Mouse (Mus musculus): ENCODE results near the gene Atp8b5. TPM values are rescaled to one million over a fixed set of nuclear protein-coding genes. Genes with fewer than 3 reads are reported as not detected.
A peak's percentile ranks its signal among the peaks of the same experiment; 100 is the strongest.

The Atp8b5 gene
- polyA plus RNA-seq, 1 experiment from 2014 or later, result 0.27 TPM

DNA sequence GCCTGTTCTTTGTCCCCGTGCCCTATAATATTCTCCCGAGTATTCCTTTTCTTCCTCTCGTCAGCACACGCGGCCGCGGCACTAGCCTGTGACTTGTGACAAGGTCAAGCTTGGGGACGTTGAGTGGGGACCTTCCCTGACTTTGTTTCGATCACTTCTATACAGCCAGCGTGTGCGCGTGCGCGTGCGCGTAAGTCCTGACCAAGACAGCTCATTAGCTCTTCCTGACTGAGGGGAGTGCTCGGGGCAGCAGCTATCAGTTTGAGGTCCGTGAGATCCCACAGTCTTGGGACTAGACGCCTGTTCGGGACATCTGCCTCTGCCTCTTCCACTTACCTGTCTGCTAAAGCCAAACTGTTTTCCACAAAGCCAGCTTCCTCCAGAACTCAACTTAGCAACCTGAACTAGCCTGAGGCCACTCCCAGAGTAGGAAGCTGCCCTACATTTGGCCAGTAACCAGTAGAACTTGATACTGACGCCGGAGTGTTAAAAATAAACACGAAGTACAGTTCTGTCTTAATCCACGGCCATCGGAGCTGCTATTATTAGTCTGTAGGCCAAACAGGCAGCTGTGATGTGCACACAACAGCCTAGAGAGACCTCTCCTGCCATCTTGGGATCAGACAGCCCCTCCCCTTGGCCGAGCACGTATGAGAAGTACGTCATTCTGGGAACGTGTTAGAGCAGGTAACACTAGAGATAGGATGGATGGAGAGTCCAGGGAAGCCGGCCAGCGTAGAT, 132.6 kb downstream of the Atp8b5 start:
- Histone ChIP-seq H3K27ac (ENCODE audit: low read length) (peak overlapping the region; percentile 44; the same call in 1 of the 2 replicates), H3K4me1 (ENCODE audit: control insufficient read depth, insufficient read depth, low read length) (peaks cover 47% of the 10 kb centered on the region), H3K4me3 (ENCODE audit: low read depth, low read length) (no peak overlapping the region), H3K36me3 (ENCODE audit: control insufficient read depth, insufficient read depth, low read length) (no peaks in the 10 kb centered on the region), H3K9me3 (ENCODE audit: control insufficient read depth, low read depth, low read length) (no peaks in the 10 kb centered on the region), H3K27me3 (ENCODE audit: control insufficient read depth, insufficient read depth, low read length) (no peaks in the 10 kb centered on the region), H3K4me2 (replicated peaks; ENCODE audit: low read depth, low read length) (no peak overlapping the region; the same call in 1 of the 2 replicates), H3K9ac (replicated peaks; ENCODE audit: low read depth, low read length) (no peak overlapping the region)
- WGBS, result 71% methylated on average over 31 of the region's 31 CpGs
- 0 out of 2 replicates have a peak, but pooled peaks have one; percentile 26 for ATAC-seq (ENCODE audit: insufficient number of reproducible peaks, insufficient read depth, low FRiP score, low read depth)

DNA sequence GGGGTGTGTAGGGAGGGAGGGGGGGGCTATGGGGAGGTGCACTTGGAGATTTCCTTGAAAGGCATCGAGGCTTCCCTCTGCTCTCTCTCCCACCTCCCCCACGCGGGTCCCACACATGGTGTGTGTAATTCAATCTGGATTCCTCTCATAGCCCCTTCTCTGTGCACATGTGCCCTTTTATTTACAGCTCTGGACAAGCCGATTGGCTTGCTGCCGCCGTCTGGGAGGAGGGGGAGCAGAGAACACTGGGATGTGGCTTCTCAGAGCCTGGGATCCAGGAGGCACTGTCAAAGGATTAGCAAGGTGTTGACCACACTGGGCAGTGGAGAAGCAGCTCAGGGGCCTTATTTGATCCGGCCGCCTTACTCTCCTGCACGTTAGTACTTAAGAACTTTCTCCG, 134.0 kb downstream of the Atp8b5 start:
- Histone ChIP-seq H3K27me3 (ENCODE audit: control insufficient read depth, insufficient read depth, low read length) (no peaks in the 10 kb centered on the region), H3K9ac (replicated peaks; ENCODE audit: low read depth, low read length) (no peak overlapping the region; the same call in 1 of the 2 replicates), H3K4me1 (ENCODE audit: control insufficient read depth, insufficient read depth, low read length) (peaks cover 48% of the 10 kb centered on the region), H3K4me2 (replicated peaks; ENCODE audit: low read depth, low read length) (peak overlapping the region; percentile 25; the same call in 1 of the 2 replicates), H3K36me3 (ENCODE audit: control insufficient read depth, insufficient read depth, low read length) (no peaks in the 10 kb centered on the region), H3K27ac (ENCODE audit: low read length) (no peak overlapping the region; the same call in 1 of the 2 replicates), H3K9me3 (ENCODE audit: control insufficient read depth, low read depth, low read length) (no peaks in the 10 kb centered on the region), H3K4me3 (ENCODE audit: low read depth, low read length) (no peak overlapping the region)
- WGBS, result 21% methylated on average over 10 of the region's 10 CpGs
- ATAC-seq (ENCODE audit: insufficient number of reproducible peaks, insufficient read depth, low FRiP score, low read depth), result peak; percentile 44

DNA sequence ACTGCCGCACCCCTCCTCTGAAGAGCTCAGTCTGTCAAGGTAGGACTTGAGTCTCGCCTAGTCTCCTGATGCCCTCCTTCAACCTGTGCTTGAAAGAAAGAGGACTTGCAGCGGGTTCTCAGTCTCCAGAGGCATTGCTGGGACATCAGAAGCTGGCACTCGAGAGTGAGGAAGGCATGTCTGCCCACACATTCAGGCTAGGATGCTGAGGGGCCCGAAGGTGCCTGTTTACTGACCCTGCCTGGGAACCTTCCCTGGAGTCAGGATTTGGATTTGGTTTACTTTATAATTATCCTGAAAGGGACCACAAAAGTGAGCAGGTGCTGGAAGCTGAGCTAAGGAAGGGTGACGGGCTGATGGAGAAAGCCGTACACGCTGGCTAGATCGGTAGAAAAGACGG, 134.5 kb downstream of the Atp8b5 start:
- Histone ChIP-seq H3K9ac (replicated peaks; ENCODE audit: low read depth, low read length) (no peak overlapping the region; the same call in 1 of the 2 replicates), H3K4me3 (ENCODE audit: low read depth, low read length) (no peak overlapping the region)

DNA sequence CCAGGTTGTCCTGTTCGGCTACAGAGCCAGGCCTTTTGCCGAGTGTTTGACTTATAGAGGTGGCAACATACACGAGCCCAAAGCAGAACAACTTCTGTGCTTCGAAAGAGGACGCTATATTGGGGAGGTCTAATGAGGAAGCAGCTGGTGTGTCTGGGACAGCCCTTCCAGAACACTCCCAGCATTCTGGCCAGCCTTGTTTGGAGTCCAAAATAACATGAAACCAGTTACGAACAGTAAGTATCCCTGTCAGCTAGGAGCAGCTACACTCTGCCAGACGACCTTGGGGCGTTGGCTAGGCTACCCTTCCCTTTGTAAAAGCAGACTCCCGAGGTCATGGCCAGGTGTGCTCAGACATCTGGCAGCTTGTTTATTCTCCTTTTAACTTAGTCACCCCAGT, 135.3 kb downstream of the Atp8b5 start:
- WGBS, result 54% methylated on average over 9 of the region's 9 CpGs
- Histone ChIP-seq H3K36me3 (ENCODE audit: control insufficient read depth, insufficient read depth, low read length) (no peaks in the 10 kb centered on the region), H3K9ac (replicated peaks; ENCODE audit: low read depth, low read length) (no peak overlapping the region), H3K27ac (ENCODE audit: low read length) (no peak overlapping the region), H3K4me1 (ENCODE audit: control insufficient read depth, insufficient read depth, low read length) (peaks cover 53% of the 10 kb centered on the region), H3K9me3 (ENCODE audit: control insufficient read depth, low read depth, low read length) (no peaks in the 10 kb centered on the region), H3K27me3 (ENCODE audit: control insufficient read depth, insufficient read depth, low read length) (no peaks in the 10 kb centered on the region), H3K4me3 (ENCODE audit: low read depth, low read length) (peak overlapping the region; percentile 6; the same call in 1 of the 2 replicates), H3K4me2 (replicated peaks; ENCODE audit: low read depth, low read length) (peak overlapping the region; percentile 3)
- ATAC-seq (ENCODE audit: insufficient number of reproducible peaks, insufficient read depth, low FRiP score, low read depth), result no peak

More for the DNA sequence above, 134.5 kb downstream of the Atp8b5 start:
- no peak for ATAC-seq (ENCODE audit: insufficient number of reproducible peaks, insufficient read depth, low FRiP score, low read depth)
- Histone ChIP-seq H3K9me3 (ENCODE audit: control insufficient read depth, low read depth, low read length) (no peaks in the 10 kb centered on the region), H3K27me3 (ENCODE audit: control insufficient read depth, insufficient read depth, low read length) (no peaks in the 10 kb centered on the region), H3K27ac (ENCODE audit: low read length) (peak overlapping the region; percentile 39; the same call in 1 of the 2 replicates), H3K4me1 (ENCODE audit: control insufficient read depth, insufficient read depth, low read length) (peaks cover 51% of the 10 kb centered on the region), H3K4me2 (replicated peaks; ENCODE audit: low read depth, low read length) (peak overlapping the region; percentile 25), H3K36me3 (ENCODE audit: control insufficient read depth, insufficient read depth, low read length) (no peaks in the 10 kb centered on the region)
- 81% methylated on average over 10 of the region's 10 CpGs for WGBS

DNA sequence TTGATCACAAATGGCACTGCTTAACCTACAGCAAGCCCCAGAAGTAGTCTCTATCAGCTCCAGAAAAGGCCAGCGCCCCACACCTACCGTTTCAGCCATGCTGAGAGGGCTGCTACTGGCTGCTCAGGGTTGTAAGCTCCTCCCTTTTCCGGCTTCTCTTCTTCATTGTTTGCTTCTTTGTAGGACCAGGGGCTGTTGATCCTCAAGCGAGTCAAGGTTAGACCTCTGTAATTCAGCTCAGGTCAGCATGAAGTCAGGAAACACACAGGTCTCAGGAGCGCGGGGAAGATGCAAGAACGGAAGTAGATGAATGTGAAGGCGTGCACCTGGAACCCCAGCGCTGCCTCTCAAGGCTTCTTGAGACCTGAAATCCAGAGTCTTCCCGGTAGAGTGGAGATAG, 137.7 kb downstream of the Atp8b5 start:
- peaks cover 46% of the 10 kb centered on the region for H3K4me1 ChIP-seq (ENCODE audit: control insufficient read depth, insufficient read depth, low read length)
- H3K36me3 ChIP-seq (ENCODE audit: control insufficient read depth, insufficient read depth, low read length), result no peaks in the 10 kb centered on the region
- no peaks in the 10 kb centered on the region for H3K9me3 ChIP-seq (ENCODE audit: control insufficient read depth, low read depth, low read length)
- ATAC-seq (ENCODE audit: insufficient number of reproducible peaks, insufficient read depth, low FRiP score, low read depth), result no peak
- H3K27ac ChIP-seq (ENCODE audit: low read length), result no peak overlapping the region
- H3K27me3 ChIP-seq (ENCODE audit: control insufficient read depth, insufficient read depth, low read length), result no peaks in the 10 kb centered on the region
- 90% methylated on average over 10 of the region's 10 CpGs for WGBS
- no peak overlapping the region for H3K9ac ChIP-seq (replicated peaks; ENCODE audit: low read depth, low read length)
- no peak overlapping the region for H3K4me2 ChIP-seq (replicated peaks; ENCODE audit: low read depth, low read length)
- H3K4me3 ChIP-seq (ENCODE audit: low read depth, low read length), result no peak overlapping the region

DNA sequence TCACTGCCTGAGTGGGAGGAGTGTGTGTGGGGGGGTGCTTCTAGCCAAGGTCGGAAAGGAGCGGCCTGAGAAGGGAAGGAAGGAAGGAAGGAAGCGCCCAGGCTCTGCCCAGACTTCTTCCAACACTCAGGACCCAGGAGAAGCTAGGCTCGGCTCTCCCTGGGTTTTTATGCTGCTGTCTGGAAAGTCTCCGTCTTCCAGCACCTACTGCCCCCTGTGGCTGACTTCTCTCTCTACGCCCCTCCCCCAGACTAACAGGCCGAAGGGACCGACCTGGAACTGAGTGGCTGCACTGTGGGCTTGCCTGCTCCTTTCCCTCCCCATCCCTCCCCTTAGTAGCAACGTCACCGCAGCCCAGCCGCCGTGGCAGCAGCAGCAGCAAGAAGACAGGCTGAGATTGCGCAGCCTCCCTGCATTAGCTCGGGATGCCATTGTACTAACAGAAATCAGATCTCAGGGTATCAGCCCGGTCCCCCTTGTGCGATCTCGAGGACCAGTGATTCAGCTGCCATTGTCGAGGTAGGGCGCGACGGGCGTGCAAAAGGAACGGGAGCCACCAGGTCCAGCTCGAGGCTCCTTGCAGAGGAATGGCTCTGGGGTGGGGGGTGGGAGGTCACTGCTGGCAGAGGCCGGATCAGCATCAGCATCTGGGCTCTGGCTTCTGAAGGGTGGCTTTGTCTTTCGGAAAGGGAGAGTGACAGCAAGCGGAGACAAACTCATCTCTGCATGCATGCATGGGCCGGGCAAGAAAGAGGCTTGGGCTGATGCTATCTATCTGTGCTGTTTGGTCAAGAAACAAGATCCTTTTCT, 139.4 kb downstream of the Atp8b5 start:
- Histone ChIP-seq H3K4me1 (ENCODE audit: control insufficient read depth, insufficient read depth, low read length) (peaks cover 31% of the 10 kb centered on the region), H3K4me3 (ENCODE audit: low read depth, low read length) (peak overlapping the region; percentile 40), H3K9ac (replicated peaks; ENCODE audit: low read depth, low read length) (peak overlapping the region; percentile 48), H3K9me3 (ENCODE audit: control insufficient read depth, low read depth, low read length) (no peaks in the 10 kb centered on the region), H3K36me3 (ENCODE audit: control insufficient read depth, insufficient read depth, low read length) (no peaks in the 10 kb centered on the region), H3K4me2 (replicated peaks; ENCODE audit: low read depth, low read length) (peak overlapping the region; percentile 61), H3K27me3 (ENCODE audit: control insufficient read depth, insufficient read depth, low read length) (no peaks in the 10 kb centered on the region), H3K27ac (ENCODE audit: low read length) (peak overlapping the region; percentile 81)
- 5% methylated on average over 28 of the region's 28 CpGs for WGBS
- peak; percentile 95 for ATAC-seq (ENCODE audit: insufficient number of reproducible peaks, insufficient read depth, low FRiP score, low read depth)

DNA sequence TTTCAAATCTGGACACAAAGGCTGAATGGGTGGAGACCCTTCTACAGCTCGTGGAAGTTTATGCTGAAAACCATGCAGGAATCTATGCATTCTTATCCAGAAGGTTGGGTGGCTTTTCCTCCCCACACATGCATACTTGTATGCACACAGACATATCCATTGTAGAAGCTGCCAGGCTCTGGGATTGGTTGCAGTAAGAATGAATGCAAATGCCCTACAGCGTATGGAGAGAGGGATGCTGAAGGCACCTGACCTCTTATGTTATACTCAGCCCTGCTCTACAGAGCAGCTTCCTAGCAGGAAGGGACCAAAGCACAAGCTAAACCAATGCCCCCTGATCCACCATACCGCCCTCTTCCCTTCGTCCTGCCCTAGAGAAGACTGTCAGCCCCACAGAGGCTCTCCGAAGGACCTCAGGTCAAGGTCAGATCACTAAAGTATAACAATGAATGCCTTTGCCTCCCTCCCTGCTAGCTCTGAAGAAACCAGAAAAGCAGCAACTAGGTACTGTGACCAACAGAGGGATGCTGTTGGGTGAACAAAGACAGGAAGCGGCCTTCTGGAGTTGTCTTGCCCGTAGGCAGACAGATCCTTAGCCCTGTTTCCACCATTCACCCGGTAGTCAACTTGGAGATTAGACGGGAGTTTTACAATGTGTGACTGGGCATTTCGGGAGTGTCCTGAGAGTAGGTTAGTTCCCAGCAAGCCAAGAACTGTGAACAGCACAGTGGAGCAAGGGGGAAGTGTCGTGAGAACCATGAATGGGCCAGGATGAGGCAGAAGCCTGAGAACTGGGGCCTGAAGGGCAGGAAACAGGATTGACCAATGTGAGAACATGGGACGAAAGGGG, 140.3 kb downstream of the Atp8b5 start:
- no peak for ATAC-seq (ENCODE audit: insufficient number of reproducible peaks, insufficient read depth, low FRiP score, low read depth)
- no peaks in the 10 kb centered on the region for H3K27me3 ChIP-seq (ENCODE audit: control insufficient read depth, insufficient read depth, low read length)
- peak overlapping the region; percentile 40 for H3K4me3 ChIP-seq (ENCODE audit: low read depth, low read length)
- peaks cover 21% of the 10 kb centered on the region for H3K4me1 ChIP-seq (ENCODE audit: control insufficient read depth, insufficient read depth, low read length)
- peak overlapping the region; percentile 48; the same call in 1 of the 2 replicates for H3K9ac ChIP-seq (replicated peaks; ENCODE audit: low read depth, low read length)
- WGBS, result 69% methylated on average over 12 of the region's 12 CpGs
- no peaks in the 10 kb centered on the region for H3K9me3 ChIP-seq (ENCODE audit: control insufficient read depth, low read depth, low read length)
- peak overlapping the region; percentile 81; the same call in 1 of the 2 replicates for H3K27ac ChIP-seq (ENCODE audit: low read length)
- peak overlapping the region; percentile 61 for H3K4me2 ChIP-seq (replicated peaks; ENCODE audit: low read depth, low read length)
- H3K36me3 ChIP-seq (ENCODE audit: control insufficient read depth, insufficient read depth, low read length), result no peaks in the 10 kb centered on the region

DNA sequence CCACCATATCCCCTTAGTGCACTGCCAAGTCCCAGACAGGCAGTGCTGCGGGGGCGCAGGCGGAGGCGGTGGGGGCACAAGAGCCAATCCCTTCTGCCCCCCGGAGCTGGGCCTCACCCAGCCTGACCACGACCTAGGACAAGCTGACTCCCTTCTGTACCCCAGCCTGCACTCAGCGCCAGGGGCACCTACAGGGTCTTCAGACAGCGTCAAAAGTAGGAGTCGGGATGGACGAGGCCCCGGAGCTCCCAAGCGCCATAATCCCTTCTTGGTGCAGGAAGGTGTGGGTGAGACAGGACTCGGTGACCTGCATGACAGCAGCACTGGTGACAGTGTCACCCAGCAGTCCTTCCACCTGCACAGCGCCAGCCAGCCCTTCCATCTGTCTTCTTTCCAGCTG, 147.8 kb downstream of the Atp8b5 start:
- H3K4me2 ChIP-seq (replicated peaks; ENCODE audit: low read depth, low read length), result no peak overlapping the region
- WGBS, result 91% methylated on average over 14 of the region's 14 CpGs
- H3K9ac ChIP-seq (replicated peaks; ENCODE audit: low read depth, low read length), result no peak overlapping the region
- H3K4me1 ChIP-seq (ENCODE audit: control insufficient read depth, insufficient read depth, low read length), result no peaks in the 10 kb centered on the region
- H3K9me3 ChIP-seq (ENCODE audit: control insufficient read depth, low read depth, low read length), result no peaks in the 10 kb centered on the region
- no peak for ATAC-seq (ENCODE audit: insufficient number of reproducible peaks, insufficient read depth, low FRiP score, low read depth)
- no peak overlapping the region for H3K4me3 ChIP-seq (ENCODE audit: low read depth, low read length)
- H3K27ac ChIP-seq (ENCODE audit: low read length), result no peak overlapping the region
- no peaks in the 10 kb centered on the region for H3K27me3 ChIP-seq (ENCODE audit: control insufficient read depth, insufficient read depth, low read length)
- peaks cover 15% of the 10 kb centered on the region; the same call in 1 of the 2 replicates for H3K36me3 ChIP-seq (ENCODE audit: control insufficient read depth, insufficient read depth, low read length)

Measured in stomach, embryonic 14.5 days (tissue).